Mouse (Mus musculus): ENCODE measurements around the gene Smad1. TPM values are rescaled to one million over a fixed set of nuclear protein-coding genes. Genes with fewer than 3 reads are reported as not detected.

Gene Smad1
- polyA plus RNA-seq, 1 experiment from 2014 or later = 65.6 TPM

Other genes with a start within 250 kb of the Smad1 start
- not detected in 2 replicates for gene 1700011L22Rik, start 150.9 kb downstream of the Smad1 start, polyA plus RNA-seq (2015; fragmentation: Nextera tagmentation; extraction: Ambion mirVana)
- gene Mmaa, start 104.6 kb downstream of the Smad1 start, polyA plus RNA-seq (2015; fragmentation: Nextera tagmentation; extraction: Ambion mirVana) = 27.3 and 27.9 TPM in 2 replicates
- 14.1 and 15.9 TPM in 2 replicates for gene Otud4, start 240.1 kb upstream of the Smad1 start, polyA plus RNA-seq (2015; fragmentation: Nextera tagmentation; extraction: Ambion mirVana)

Data from forebrain, embryonic 16.5 days (tissue).